Mouse (Mus musculus): ENCODE data around the gene Epn1. TPM values are rescaled to one million over a fixed set of nuclear protein-coding genes. Genes with fewer than 3 reads are reported as not detected.

Gene Epn1
- polyA plus RNA-seq, 1 experiment from 2014 or later: 64.8 TPM

DNA sequence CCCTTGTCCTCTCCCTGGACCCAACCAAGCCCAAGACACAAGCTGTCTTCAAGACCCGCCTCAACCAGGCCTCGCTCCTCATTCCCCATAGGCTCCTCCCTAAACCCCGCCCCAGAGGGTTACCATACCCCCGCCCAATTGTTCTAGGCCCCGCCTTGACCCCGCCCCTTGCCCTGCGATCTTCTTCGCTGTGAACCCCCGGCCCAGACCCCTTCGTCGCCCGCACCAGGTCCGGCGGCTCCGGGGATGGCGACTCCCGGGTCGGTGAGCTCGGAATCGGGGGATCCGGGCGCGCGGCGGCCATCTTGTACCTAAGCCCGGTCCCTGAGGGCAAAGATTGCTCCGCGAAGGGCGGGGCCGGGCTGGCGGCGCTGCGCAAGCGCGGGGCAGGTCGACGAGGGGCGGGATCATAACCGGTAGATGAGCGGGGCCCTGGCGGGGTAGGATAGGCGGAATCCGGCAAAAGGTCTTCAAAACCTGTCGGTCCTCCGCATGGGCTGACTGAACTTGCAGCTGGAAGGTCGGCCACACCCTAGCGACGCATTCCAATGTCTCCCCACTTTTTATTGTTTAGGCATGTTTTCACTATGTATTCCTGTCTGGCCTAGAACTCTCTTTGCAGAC lies 41.8 kb upstream of the Epn1 start, which contains the start of gene Zfp784:
Zfp784 (minus strand) TSS at position 338 of the 624 bp plus-strand sequence.
- ATAC-seq (ENCODE audit: insufficient read depth, low FRiP score, low TSS enrichment) (peak; percentile 94), DNase-seq (ENCODE audit: low spot score) (peak; percentile 93)
- Histone ChIP-seq H3K4me2 (ENCODE audit: low read depth) (peak within 1 kb of the TSS; percentile 38), H3K36me3 (ENCODE audit: control insufficient read depth, insufficient read depth, low read length) (peaks cover 6% of the 10 kb centered on the region), H3K27me3 (ENCODE audit: control insufficient read depth, insufficient read depth, low read length) (no peaks in the 10 kb centered on the region), H3K4me3 (ENCODE audit: low read depth, low read length) (peak within 1 kb of the TSS; percentile 43), H3K9ac (ENCODE audit: low read length) (peak within 1 kb of the TSS; percentile 58), H3K9me3 (ENCODE audit: control insufficient read depth, low read length) (no peaks in the 10 kb centered on the region), H3K27ac (ENCODE audit: low read depth, low read length) (peak within 1 kb of the TSS; percentile 89), H3K4me1 (ENCODE audit: control insufficient read depth, insufficient read depth, low read length) (no peaks in the 10 kb centered on the region)
- under 1% methylated on average over 48 of the region's 48 CpGs for WGBS

GRCm38 (mm10) chr7:5038940-5039339 lies 41.1 kb upstream of the Epn1 start:
- no peak overlapping the region for H3K27ac ChIP-seq (ENCODE audit: low read depth, low read length)
- peak overlapping the region; percentile 58 for H3K9ac ChIP-seq (ENCODE audit: low read length)
- peaks cover 6% of the 10 kb centered on the region; the same call in 1 of the 2 replicates for H3K36me3 ChIP-seq (ENCODE audit: control insufficient read depth, insufficient read depth, low read length)
- no peaks in the 10 kb centered on the region for H3K27me3 ChIP-seq (ENCODE audit: control insufficient read depth, insufficient read depth, low read length)
- WGBS: 46% methylated on average over 5 of the region's 5 CpGs
- peak overlapping the region; percentile 38 for H3K4me2 ChIP-seq (ENCODE audit: low read depth)
- H3K4me3 ChIP-seq (ENCODE audit: low read depth, low read length): peak overlapping the region; percentile 43
- DNase-seq (ENCODE audit: low spot score): no peak
- ATAC-seq (ENCODE audit: insufficient read depth, low FRiP score, low TSS enrichment): no peak
- H3K9me3 ChIP-seq (ENCODE audit: control insufficient read depth, low read length): no peaks in the 10 kb centered on the region
- H3K4me1 ChIP-seq (ENCODE audit: control insufficient read depth, insufficient read depth, low read length): no peaks in the 10 kb centered on the region

- Histone ChIP-seq H3K4me1 (ENCODE audit: control insufficient read depth, insufficient read depth, low read length) (no peaks in the 10 kb centered on the region), H3K27ac (ENCODE audit: low read depth, low read length) (no peak overlapping the region), H3K9me3 (ENCODE audit: control insufficient read depth, low read length) (no peaks in the 10 kb centered on the region), H3K4me3 (ENCODE audit: low read depth, low read length) (no peak overlapping the region), H3K36me3 (ENCODE audit: control insufficient read depth, insufficient read depth, low read length) (no peaks in the 10 kb centered on the region), H3K9ac (ENCODE audit: low read length) (no peak overlapping the region), H3K27me3 (ENCODE audit: control insufficient read depth, insufficient read depth, low read length) (no peaks in the 10 kb centered on the region), H3K4me2 (ENCODE audit: low read depth) (no peak overlapping the region)
- WGBS: 78% methylated on average over 2 of the region's 2 CpGs
- ATAC-seq (ENCODE audit: insufficient read depth, low FRiP score, low TSS enrichment) (no peak), DNase-seq (ENCODE audit: low spot score) (no peak)
Observed at GRCm38 (mm10) chr7:5044981-5045380, 35.1 kb upstream of the Epn1 start.

DNA sequence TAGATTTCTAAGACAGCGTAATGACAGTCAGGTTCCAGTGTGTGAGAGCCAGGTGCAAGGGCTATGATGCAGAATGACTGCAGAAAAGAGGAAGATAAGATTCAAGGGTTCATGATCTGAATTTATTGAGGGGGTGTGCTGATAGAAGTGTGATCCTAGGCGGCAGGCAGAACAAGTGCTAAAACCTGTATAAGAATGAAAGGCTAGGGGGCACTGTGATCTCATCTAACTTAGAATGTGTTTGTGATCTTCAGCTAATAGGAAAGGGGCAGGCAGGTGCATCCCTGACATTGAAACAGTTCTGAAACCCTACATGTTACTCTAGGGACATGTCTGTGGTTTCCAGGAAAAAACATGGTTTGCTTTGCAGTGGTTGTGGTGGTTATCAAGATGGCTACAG lies 33.9 kb upstream of the Epn1 start:
- Histone ChIP-seq H3K4me3 (ENCODE audit: low read depth, low read length) (no peak overlapping the region), H3K4me1 (ENCODE audit: control insufficient read depth, insufficient read depth, low read length) (no peaks in the 10 kb centered on the region; the same call in 1 of the 2 replicates), H3K27ac (ENCODE audit: low read depth, low read length) (no peak overlapping the region), H3K27me3 (ENCODE audit: control insufficient read depth, insufficient read depth, low read length) (no peaks in the 10 kb centered on the region), H3K36me3 (ENCODE audit: control insufficient read depth, insufficient read depth, low read length) (no peaks in the 10 kb centered on the region), H3K4me2 (ENCODE audit: low read depth) (no peak overlapping the region), H3K9ac (ENCODE audit: low read length) (no peak overlapping the region), H3K9me3 (ENCODE audit: control insufficient read depth, low read length) (no peaks in the 10 kb centered on the region)
- 66% methylated on average over 2 of the region's 2 CpGs for whole genome bisulfite sequencing
- DNase-seq (ENCODE audit: low spot score) (no peak), ATAC-seq (ENCODE audit: insufficient read depth, low FRiP score, low TSS enrichment) (no peak)

DNA sequence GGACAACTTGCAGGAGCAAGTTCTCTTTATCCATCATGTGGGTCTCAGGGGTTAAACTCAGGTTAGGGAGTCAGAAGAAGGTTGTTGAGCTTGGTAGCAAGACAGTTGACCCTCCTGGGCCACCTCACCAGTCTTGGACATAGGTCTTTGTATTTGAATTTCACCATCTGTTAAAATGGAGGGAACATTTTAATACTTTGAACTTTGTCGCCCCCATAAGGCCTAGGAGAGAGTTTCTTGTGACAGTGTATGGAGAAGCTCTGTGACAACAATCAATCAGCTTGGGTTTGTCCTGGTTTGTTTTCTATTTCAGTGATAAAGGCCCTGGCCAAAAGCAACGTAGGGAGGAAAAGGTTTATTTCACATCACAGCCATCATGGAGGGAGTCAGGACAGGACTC lies 32.7 kb upstream of the Epn1 start:
- no peak for ATAC-seq (ENCODE audit: insufficient read depth, low FRiP score, low TSS enrichment)
- Histone ChIP-seq H3K9ac (ENCODE audit: low read length) (no peak overlapping the region), H3K36me3 (ENCODE audit: control insufficient read depth, insufficient read depth, low read length) (no peaks in the 10 kb centered on the region), H3K27ac (ENCODE audit: low read depth, low read length) (no peak overlapping the region), H3K27me3 (ENCODE audit: control insufficient read depth, insufficient read depth, low read length) (no peaks in the 10 kb centered on the region), H3K9me3 (ENCODE audit: control insufficient read depth, low read length) (no peaks in the 10 kb centered on the region), H3K4me2 (ENCODE audit: low read depth) (no peak overlapping the region), H3K4me1 (ENCODE audit: control insufficient read depth, insufficient read depth, low read length) (no peaks in the 10 kb centered on the region; the same call in 1 of the 2 replicates), H3K4me3 (ENCODE audit: low read depth, low read length) (no peak overlapping the region)
- DNase-seq (ENCODE audit: low spot score): no peak
- WGBS: 40% methylated on average over 2 of the region's 2 CpGs

GRCm38 (mm10) chr7:5051193-5052192 lies 28.5 kb upstream of the Epn1 start, which contains the start of gene Zfp580:
Zfp580 (plus strand) TSS chr7:5051538.
- Histone ChIP-seq H3K36me3 (ENCODE audit: control insufficient read depth, insufficient read depth, low read length) (no peaks in the 10 kb centered on the region), H3K4me3 (ENCODE audit: low read depth, low read length) (peak within 1 kb of the TSS; percentile 79), H3K27ac (ENCODE audit: low read depth, low read length) (peak within 1 kb of the TSS; percentile 67), H3K4me2 (ENCODE audit: low read depth) (peak within 1 kb of the TSS; percentile 90), H3K9me3 (ENCODE audit: control insufficient read depth, low read length) (no peaks in the 10 kb centered on the region), H3K4me1 (ENCODE audit: control insufficient read depth, insufficient read depth, low read length) (peaks cover 13% of the 10 kb centered on the region), H3K9ac (ENCODE audit: low read length) (peak within 1 kb of the TSS; percentile 89), H3K27me3 (ENCODE audit: control insufficient read depth, insufficient read depth, low read length) (peaks cover 41% of the 10 kb centered on the region)
- peak; percentile 84 for ATAC-seq (ENCODE audit: insufficient read depth, low FRiP score, low TSS enrichment)
- DNase-seq (ENCODE audit: low spot score): peak; percentile 87
- WGBS: 1% methylated on average over 64 of the region's 65 CpGs

DNA sequence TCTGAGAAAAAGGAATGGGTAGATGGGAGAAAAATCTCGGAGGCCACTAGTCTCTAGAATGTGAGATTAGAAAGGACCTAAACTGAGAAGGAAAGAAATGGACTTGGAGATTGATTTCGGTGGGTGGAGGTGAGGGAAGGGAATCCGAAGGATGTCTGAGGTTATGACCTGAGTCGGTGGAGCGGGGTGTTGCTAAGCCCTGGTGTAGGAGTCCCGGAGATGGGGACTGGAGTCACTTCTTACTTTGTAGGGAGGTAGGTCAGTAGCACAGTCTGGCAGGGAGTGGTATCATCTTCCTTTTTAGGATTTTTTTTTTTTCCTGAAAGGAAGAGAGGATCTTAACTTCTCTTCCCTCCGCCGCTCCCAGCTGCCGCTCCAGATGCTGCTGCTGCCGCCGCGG lies 27.6 kb upstream of the Epn1 start:
- H3K9ac ChIP-seq (ENCODE audit: low read length): no peak overlapping the region
- H3K4me3 ChIP-seq (ENCODE audit: low read depth, low read length): peak overlapping the region; percentile 79
- no peaks in the 10 kb centered on the region for H3K36me3 ChIP-seq (ENCODE audit: control insufficient read depth, insufficient read depth, low read length)
- peaks cover 18% of the 10 kb centered on the region for H3K4me1 ChIP-seq (ENCODE audit: control insufficient read depth, insufficient read depth, low read length)
- H3K4me2 ChIP-seq (ENCODE audit: low read depth): peak overlapping the region; percentile 90
- H3K27ac ChIP-seq (ENCODE audit: low read depth, low read length): no peak overlapping the region
- WGBS: 2% methylated on average over 12 of the region's 12 CpGs
- no peak for ATAC-seq (ENCODE audit: insufficient read depth, low FRiP score, low TSS enrichment)
- no peaks in the 10 kb centered on the region for H3K9me3 ChIP-seq (ENCODE audit: control insufficient read depth, low read length)
- H3K27me3 ChIP-seq (ENCODE audit: control insufficient read depth, insufficient read depth, low read length): peaks cover 50% of the 10 kb centered on the region
- DNase-seq (ENCODE audit: low spot score): peak; percentile 21

DNA sequence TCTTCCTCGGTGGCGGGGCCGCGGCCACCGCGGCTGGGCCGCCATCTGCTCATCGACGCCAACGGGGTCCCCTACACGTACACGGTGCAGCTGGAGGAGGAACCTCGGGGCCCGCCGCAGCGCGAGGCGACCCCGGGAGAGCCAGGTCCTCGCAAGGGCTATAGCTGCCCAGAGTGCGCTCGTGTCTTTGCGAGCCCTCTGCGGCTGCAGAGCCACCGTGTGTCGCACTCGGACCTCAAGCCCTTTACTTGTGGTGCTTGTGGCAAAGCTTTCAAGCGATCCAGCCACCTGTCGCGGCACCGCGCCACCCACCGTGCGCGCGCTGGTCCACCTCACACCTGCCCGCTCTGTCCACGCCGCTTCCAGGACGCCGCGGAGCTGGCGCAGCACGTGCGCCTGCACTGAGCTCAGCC lies 27.1 kb upstream of the Epn1 start:
- H3K36me3 ChIP-seq (ENCODE audit: control insufficient read depth, insufficient read depth, low read length): no peaks in the 10 kb centered on the region
- peaks cover 18% of the 10 kb centered on the region for H3K4me1 ChIP-seq (ENCODE audit: control insufficient read depth, insufficient read depth, low read length)
- peak overlapping the region; percentile 90 for H3K4me2 ChIP-seq (ENCODE audit: low read depth)
- H3K27me3 ChIP-seq (ENCODE audit: control insufficient read depth, insufficient read depth, low read length): peaks cover 55% of the 10 kb centered on the region
- WGBS: 4% methylated on average over 42 of the region's 45 CpGs
- peak overlapping the region; percentile 24; the same call in 1 of the 2 replicates for H3K9ac ChIP-seq (ENCODE audit: low read length)
- ATAC-seq (ENCODE audit: insufficient read depth, low FRiP score, low TSS enrichment) (no peak), DNase-seq (ENCODE audit: low spot score) (peak; percentile 19)
- no peak overlapping the region for H3K27ac ChIP-seq (ENCODE audit: low read depth, low read length)
- H3K9me3 ChIP-seq (ENCODE audit: control insufficient read depth, low read length): no peaks in the 10 kb centered on the region
- peak overlapping the region; percentile 79 for H3K4me3 ChIP-seq (ENCODE audit: low read depth, low read length)
